Mouse (Mus musculus) MEL (cell line): Measurements from ENCODE around the gene Nol12. TPM values are rescaled to one million over a fixed set of nuclear protein-coding genes. Genes with fewer than 3 reads are reported as not detected.

ENCODE experiments used
- DNase-seq: peaks from one replicate; pipeline ENCODE4 v3.0.0; 2011; ENCODE audit warnings: low read depth, low spot score
- H3K27ac ChIP-seq: 2 replicates; pipeline ENCODE4 v1.5.1; 2012; ENCODE audit warnings: low read depth, mild to moderate bottlenecking, control low read depth, low read length, moderate library complexity; ENCODE audit not compliant: control insufficient read depth
- H3K27me3 ChIP-seq, 2 experiments: fragments of 150-350 bp in 1 of 2; sonication (generic) in 1 of 2; 2 replicates each; pipeline ENCODE4 v1.6.1; 2012; ENCODE audit warnings: low read length in 2 of 2, mild to moderate bottlenecking in 2 of 2, improper control_type of control experiment in 1 of 2, moderate library complexity in 1 of 2; ENCODE audit not compliant: insufficient read depth in 2 of 2, control insufficient read depth in 1 of 2
- H3K36me3 ChIP-seq, 2 experiments: 2 replicates each; pipeline ENCODE4 v1.6.1; 2012 to 2014; ENCODE audit warnings: low read length in 2 of 2, improper control_type of control experiment in 1 of 2, inconsistent platforms in 1 of 2, mild to moderate bottlenecking in 1 of 2; ENCODE audit not compliant: insufficient read depth in 2 of 2, control insufficient read depth in 1 of 2
- H3K4me1 ChIP-seq, 2 experiments: fragments of 150-350 bp in 1 of 2; sonication (generic) in 1 of 2; 2 replicates each; pipeline ENCODE4 v1.6.1; 2012; ENCODE audit warnings: low read length in 2 of 2, improper control_type of control experiment in 1 of 2, mild to moderate bottlenecking in 1 of 2; ENCODE audit not compliant: insufficient read depth in 2 of 2, control insufficient read depth in 1 of 2
- H3K4me3 ChIP-seq, 2 experiments: fragments of 150-350 bp in 1 of 2; sonication (generic) in 1 of 2; 2 replicates each; pipeline ENCODE4 v1.5.1; 2012; ENCODE audit warnings: low read depth in 2 of 2, low read length in 2 of 2, mild to moderate bottlenecking in 2 of 2, moderate library complexity in 2 of 2, control low read depth in 1 of 2, improper control_type of control experiment in 1 of 2; ENCODE audit not compliant: control insufficient read depth in 1 of 2, insufficient read depth in 1 of 2
- H3K79me2 ChIP-seq: 2 replicates; pipeline ENCODE4 v1.6.1; 2012; ENCODE audit warnings: mild to moderate bottlenecking, low read length, moderate library complexity; ENCODE audit not compliant: control insufficient read depth, poor library complexity, insufficient read depth
- H3K9ac ChIP-seq: 2 replicates; pipeline ENCODE4 v1.6.1; 2012; ENCODE audit warnings: low read depth, mild to moderate bottlenecking, control low read depth, low read length, moderate library complexity; ENCODE audit not compliant: control insufficient read depth, poor library complexity, severe bottlenecking
- H3K9me3 ChIP-seq: fragments of 150-350 bp; sonication (generic); replicated peaks from 2 replicates; pipeline ENCODE4 v1.6.1; 2012; ENCODE audit warnings: mild to moderate bottlenecking, low read length, improper control_type of control experiment, moderate library complexity; ENCODE audit not compliant: insufficient read depth
- CHD1 ChIP-seq: IDR thresholded peaks from 2 replicates; pipeline ENCODE4 v1.6.1; 2012; ENCODE audit warnings: low read depth, mild to moderate bottlenecking, inconsistent platforms, low read length, improper control_type of control experiment
- CTCF ChIP-seq, 3 experiments: IDR thresholded peaks in 2 of 3; conservative IDR thresholded peaks in 1 of 3; 2 replicates each; pipeline ENCODE4 v1.5.1; 2011 to 2012; ENCODE audit warnings: low read length in 3 of 3, low read depth in 2 of 3, mild to moderate bottlenecking in 2 of 3, improper control_type of control experiment in 1 of 3, inconsistent platforms in 1 of 3, mixed read lengths in 1 of 3, moderate library complexity in 1 of 3; ENCODE audit not compliant: control insufficient read depth in 1 of 3, insufficient read depth in 1 of 3, poor library complexity in 1 of 3, severe bottlenecking in 1 of 3
- E2F4 ChIP-seq: IDR thresholded peaks from 2 replicates; pipeline ENCODE4 v1.6.1; 2011; ENCODE audit warnings: low read depth, low read length, improper control_type of control experiment, borderline replicate concordance
- GABPA ChIP-seq: IDR thresholded peaks from 2 replicates; pipeline ENCODE4 v1.6.1; 2012; ENCODE audit warnings: low read depth, mild to moderate bottlenecking, inconsistent platforms, low read length, improper control_type of control experiment, moderate library complexity
- HCFC1 ChIP-seq: IDR thresholded peaks from 2 replicates; pipeline ENCODE4 v1.6.1; 2012; ENCODE audit warnings: low read depth, mild to moderate bottlenecking, inconsistent platforms, low read length, improper control_type of control experiment, moderate library complexity
- JUND ChIP-seq: IDR thresholded peaks from 2 replicates; pipeline ENCODE4 v1.6.1; 2011; ENCODE audit warnings: low read depth, mild to moderate bottlenecking, improper control_type of control experiment, low read length
- KAT2A ChIP-seq: conservative IDR thresholded peaks from 2 replicates; pipeline ENCODE4 v1.6.1; 2012; ENCODE audit warnings: low read depth, low read length, improper control_type of control experiment, inconsistent platforms
- MAFK ChIP-seq: IDR thresholded peaks from 2 replicates; pipeline ENCODE4 v1.6.1; 2011; ENCODE audit warnings: low read depth, mild to moderate bottlenecking, low read length, improper control_type of control experiment, borderline replicate concordance
- MAX ChIP-seq: IDR thresholded peaks from 2 replicates; pipeline ENCODE4 v1.6.1; 2011; ENCODE audit warnings: low read length, improper control_type of control experiment
- MAZ ChIP-seq: IDR thresholded peaks from 2 replicates; pipeline ENCODE4 v1.6.1; 2012; ENCODE audit warnings: low read depth, mild to moderate bottlenecking, inconsistent platforms, low read length, improper control_type of control experiment
- MEF2A ChIP-seq: IDR thresholded peaks from 2 replicates; pipeline ENCODE4 v1.6.1; 2014; ENCODE audit warnings: low read depth, mild to moderate bottlenecking, inconsistent platforms, low read length, improper control_type of control experiment; ENCODE audit not compliant: poor library complexity, insufficient replicate concordance, severe bottlenecking; ENCODE audit errors: extremely low read depth
- MXI1 ChIP-seq: IDR thresholded peaks from 2 replicates; pipeline ENCODE4 v1.6.1; 2011; ENCODE audit warnings: mild to moderate bottlenecking, low read depth, low read length, improper control_type of control experiment
- MYB ChIP-seq: IDR thresholded peaks from 2 replicates; pipeline ENCODE4 v1.6.1; 2011; ENCODE audit warnings: mild to moderate bottlenecking, low read depth, low read length, improper control_type of control experiment
- POLR2A ChIP-seq, 2 experiments: IDR thresholded peaks; 2 replicates each; pipeline ENCODE4 v1.6.1; 2011 to 2012; ENCODE audit warnings: low read length in 2 of 2, mild to moderate bottlenecking in 2 of 2, control low read depth in 1 of 2, improper control_type of control experiment in 1 of 2, low read depth in 1 of 2, moderate library complexity in 1 of 2; ENCODE audit not compliant: control insufficient read depth in 1 of 2, insufficient read depth in 1 of 2, poor library complexity in 1 of 2
- POLR2AphosphoS5 ChIP-seq: IDR thresholded peaks from 2 replicates; pipeline ENCODE4 v1.6.1; 2012; ENCODE audit warnings: low read depth, borderline replicate concordance, mild to moderate bottlenecking, inconsistent platforms, low read length, moderate library complexity, mixed read lengths
- RAD21 ChIP-seq: IDR thresholded peaks from 2 replicates; pipeline ENCODE4 v1.6.1; 2011; ENCODE audit warnings: mild to moderate bottlenecking, low read depth, low read length, improper control_type of control experiment
- RCOR1 ChIP-seq: IDR thresholded peaks from 2 replicates; pipeline ENCODE4 v1.6.1; 2012; ENCODE audit warnings: low read depth, mild to moderate bottlenecking, inconsistent platforms, low read length, improper control_type of control experiment
- SMC3 ChIP-seq: IDR thresholded peaks from 2 replicates; pipeline ENCODE4 v1.6.1; 2011; ENCODE audit warnings: low read depth, low read length, improper control_type of control experiment
- TAL1 ChIP-seq: IDR thresholded peaks from 2 replicates; pipeline ENCODE4 v1.6.1; 2012; ENCODE audit warnings: mild to moderate bottlenecking, inconsistent platforms, low read length, moderate library complexity, mixed read lengths
- TBP ChIP-seq: IDR thresholded peaks from 2 replicates; pipeline ENCODE4 v1.8.0; 2011; ENCODE audit warnings: low read depth, low read length, improper control_type of control experiment
- TCF12 ChIP-seq: IDR thresholded peaks from 2 replicates; pipeline ENCODE4 v1.6.1; 2014; ENCODE audit warnings: low read depth, mild to moderate bottlenecking, inconsistent platforms, low read length, improper control_type of control experiment, moderate library complexity
- UBTF ChIP-seq: IDR thresholded peaks from 2 replicates; pipeline ENCODE4 v1.6.1; 2012; ENCODE audit warnings: low read depth, mild to moderate bottlenecking, inconsistent platforms, low read length, improper control_type of control experiment, moderate library complexity, borderline replicate concordance; ENCODE audit not compliant: insufficient read depth
- USF2 ChIP-seq, 2 experiments: IDR thresholded peaks; 2 replicates each; pipeline ENCODE4 v1.6.1; 2011 to 2012; ENCODE audit warnings: improper control_type of control experiment in 2 of 2, low read length in 2 of 2, borderline replicate concordance in 1 of 2, inconsistent platforms in 1 of 2, low read depth in 1 of 2, mild to moderate bottlenecking in 1 of 2; ENCODE audit not compliant: insufficient read depth in 1 of 2
- ZC3H11A ChIP-seq: IDR thresholded peaks from 2 replicates; pipeline ENCODE4 v1.6.1; 2012; ENCODE audit warnings: low read depth, mild to moderate bottlenecking, inconsistent platforms, low read length, improper control_type of control experiment
- ZKSCAN1 ChIP-seq: IDR thresholded peaks from 2 replicates; pipeline ENCODE4 v1.6.1; 2012; ENCODE audit warnings: low read depth, mild to moderate bottlenecking, inconsistent platforms, low read length, improper control_type of control experiment, moderate library complexity
- ZNF384 ChIP-seq: IDR thresholded peaks from 2 replicates; pipeline ENCODE4 v1.6.1; 2012; ENCODE audit warnings: low read depth, mild to moderate bottlenecking, inconsistent platforms, low read length, improper control_type of control experiment
- polyA plus RNA-seq, 2 experiments: library from polyadenylated mRNA; stranded (reverse) in 1 of 2; unstranded in 1 of 2; fragments of >175 nt in 1 of 2; fragments of >200 nt in 1 of 2; gene quantifications; 2 replicates each; pipeline versions ENCODE4 v1.2.1 to v1.2.4; 2012; ENCODE audit warnings: low replicate concordance in 2 of 2, low read depth in 1 of 2; ENCODE audit not compliant: insufficient read length in 2 of 2, insufficient read depth in 1 of 2, missing spikeins in 1 of 2
- total RNA-seq: library from RNA; depleted of rRNA; stranded (reverse); fragments of 300-350 nt; gene quantifications from 2 replicates; pipeline ENCODE4 v1.2.3, GENCODE M21; 2012

The Nol12 gene
- total and polyA plus RNA-seq, 3 experiments, result 40.8 to 127 TPM; not detected in 1

DNA sequence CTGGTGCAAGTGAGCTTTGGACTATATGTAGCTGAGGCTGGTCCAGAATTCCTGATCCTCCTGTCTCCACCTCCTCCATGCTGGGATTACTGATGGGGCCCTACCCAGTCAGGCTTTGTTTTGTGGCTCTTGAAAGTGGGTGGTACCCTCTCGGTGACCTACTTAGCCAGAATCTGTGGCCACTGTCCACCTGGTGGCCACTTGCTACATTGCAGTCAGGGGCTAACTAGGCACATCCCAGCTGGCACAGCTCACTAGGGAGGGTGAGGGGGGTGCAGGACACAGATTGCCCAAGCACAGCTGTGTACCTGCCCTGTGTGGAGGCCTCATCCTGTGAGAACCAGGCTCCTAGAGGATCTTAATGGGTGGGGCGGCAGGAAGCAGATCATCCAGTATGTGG lies 28.2 kb downstream of the Nol12 start:
- no peak overlapping the region for H3K27ac ChIP-seq
- H3K36me3 ChIP-seq, result no peaks in the 10 kb centered on the region
- DNase-seq, result peak; percentile 56
- H3K4me1 ChIP-seq, result no peaks in the 10 kb centered on the region
- H3K79me2 ChIP-seq, result no peaks in the 10 kb centered on the region
- no peaks in the 10 kb centered on the region for H3K27me3 ChIP-seq
- H3K4me3 ChIP-seq, result no peak overlapping the region
- H3K9ac ChIP-seq, result no peak overlapping the region
- H3K9me3 ChIP-seq, result no peaks in the 10 kb centered on the region
- TF ChIP-seq MAZ, result no peak
- TF ChIP-seq ZNF384, result no peak
- no peak for TF ChIP-seq GABPA
- TF ChIP-seq RAD21, result peak; percentile 32
- no peak for TF ChIP-seq RCOR1
- no peak for TF ChIP-seq MAX
- TF ChIP-seq MAFK, result no peak
- TF ChIP-seq ZKSCAN1, result no peak
- peak; percentile 51 for TF ChIP-seq SMC3
- TF ChIP-seq TBP, result no peak
- no peak for TF ChIP-seq TCF12
- no peak for TF ChIP-seq POLR2AphosphoS5
- TF ChIP-seq UBTF, result no peak
- peak; percentile 51 to 64 (median 56); a peak in 5 of 6 replicates for TF ChIP-seq CTCF (IDR thresholded peaks at IDR 0.05 in 2 of 3, conservative IDR thresholded peaks at IDR 0.05 in 1 of 3; ENCODE audit: control insufficient read depth in 1 of 3, insufficient read depth in 1 of 3, low read depth in 2 of 3, low read length in 3 of 3, poor library complexity in 1 of 3, severe bottlenecking in 1 of 3)
- TF ChIP-seq MEF2A, result no peak

GRCm38 (mm10) chr15:78971626-78972025 lies 36.9 kb downstream of the Nol12 start:
- Histone ChIP-seq H3K4me3 (no peak overlapping the region), H3K79me2 (no peaks in the 10 kb centered on the region), H3K27me3 (no peaks in the 10 kb centered on the region), H3K27ac (no peak overlapping the region), H3K4me1 (no peaks in the 10 kb centered on the region), H3K36me3 (no peaks in the 10 kb centered on the region), H3K9me3 (no peaks in the 10 kb centered on the region), H3K9ac (no peak overlapping the region)
- TF ChIP-seq CHD1 (no peak), KAT2A (no peak), ZC3H11A (no peak), CTCF (IDR thresholded peaks at IDR 0.05 in 2 of 3, conservative IDR thresholded peaks at IDR 0.05 in 1 of 3; ENCODE audit: control insufficient read depth in 1 of 3, insufficient read depth in 1 of 3, low read depth in 2 of 3, low read length in 3 of 3, poor library complexity in 1 of 3, severe bottlenecking in 1 of 3) (no peak), RAD21 (no peak), JUND (no peak), MYB (no peak), USF2 (IDR thresholded peaks at IDR 0.05; ENCODE audit: borderline replicate concordance in 1 of 2, insufficient read depth in 1 of 2, low read depth in 1 of 2, low read length in 2 of 2) (no peak), POLR2A (IDR thresholded peaks at IDR 0.05; ENCODE audit: control insufficient read depth in 1 of 2, insufficient read depth in 1 of 2, low read depth in 1 of 2, low read length in 2 of 2, poor library complexity in 1 of 2) (no peak), HCFC1 (no peak), TAL1 (no peak), POLR2AphosphoS5 (no peak), ZKSCAN1 (no peak), E2F4 (no peak), TBP (no peak), MXI1 (no peak), GABPA (no peak), MEF2A (no peak)
- DNase-seq, result no peak
